Mouse (Mus musculus): ENCODE measurements at regions not wholly inside any gene's neighbourhood (a gene's known extent, or its start where the extent isn't known, plus 50 kb on each side); places are given as distances from the start of the nearest gene placed in this dataset.

DNA sequence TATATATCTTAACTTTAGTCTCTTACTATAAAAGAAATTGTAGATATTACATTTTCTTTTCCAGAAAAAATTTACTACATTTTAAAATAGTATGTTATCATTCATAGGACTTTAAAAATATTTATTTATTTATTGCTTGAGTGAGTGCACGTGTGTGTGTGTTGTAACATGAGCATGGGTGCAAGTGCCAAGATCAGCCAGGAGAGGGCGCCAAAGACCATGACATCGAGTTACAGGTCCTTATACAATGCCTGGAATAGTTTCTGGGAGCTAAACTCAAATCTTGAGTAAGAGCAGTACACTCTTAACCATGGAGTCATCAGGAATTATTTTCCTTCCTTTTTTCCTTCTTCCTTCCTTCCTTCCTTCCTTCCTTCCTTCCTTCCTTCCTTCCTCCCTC lies 185.4 kb upstream of the Mageb4 start:
- peak; percentile 29 to 36 for DNase-seq
